Mouse (Mus musculus) ES-E14 (cell line): Measurements from ENCODE around the gene Hrh2.

Experiments used
- CHD2 ChIP-seq: IDR thresholded peaks from 2 replicates; pipeline ENCODE4 v1.6.1; 2014; ENCODE audit warnings: mild to moderate bottlenecking, low read depth, low read length, inconsistent platforms
- ZNF384 ChIP-seq: IDR thresholded peaks from 2 replicates; pipeline ENCODE4 v1.6.1; 2012; ENCODE audit warnings: low read depth, low read length, inconsistent platforms

DNA sequence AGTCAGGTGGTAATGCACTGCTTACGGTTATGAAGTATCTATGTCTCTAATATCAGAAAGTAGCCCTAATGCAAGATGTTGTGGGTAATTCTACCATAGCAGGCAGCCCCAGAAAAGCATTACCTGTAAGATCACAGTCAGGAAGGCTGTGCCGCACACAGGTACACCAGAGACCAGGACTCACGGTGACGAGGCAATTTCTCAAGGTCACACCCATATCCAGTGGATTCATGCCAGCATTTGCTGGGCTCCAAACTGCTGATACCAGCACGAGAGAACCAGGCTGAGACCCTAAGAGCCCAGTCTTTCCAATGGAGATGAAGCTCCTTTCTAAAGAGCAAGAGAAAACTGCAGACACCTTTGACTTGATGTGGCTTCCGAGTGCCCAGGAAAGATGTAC, 10.6 kb upstream of the Hrh2 start:
- TF ChIP-seq CHD2 (no peak), ZNF384 (no peak)
